In the genomic region with DNA sequence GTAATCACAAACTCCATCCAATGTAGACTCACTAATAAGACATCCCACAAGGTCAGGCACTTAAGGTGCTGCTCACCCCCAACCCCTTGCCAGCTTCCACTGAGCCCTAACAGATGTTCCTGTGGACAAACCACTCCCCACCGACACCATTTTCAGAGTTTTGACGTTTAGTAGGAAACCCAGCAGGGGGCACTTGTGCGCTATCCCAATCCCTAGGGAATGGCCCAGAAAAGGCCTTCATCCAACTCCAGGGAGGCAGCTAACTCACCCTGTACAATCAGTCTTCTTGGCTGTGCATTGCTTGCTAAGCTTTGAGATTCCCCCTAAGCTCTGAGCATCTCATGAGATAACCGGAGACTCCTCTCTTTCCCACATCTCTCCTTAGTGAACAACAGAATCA, we compare ENCODE assay signal across 11 mouse cellular contexts.
A peak's percentile ranks its signal among the peaks of the same experiment; 100 is the strongest.
DNase-seq lines count a peak whose midpoint lies in the region; ATAC-seq and TF ChIP-seq lines count a peak whose summit lies in the region.
"Had no signal": no experiment of that assay in that cellular context is flagged by ENCODE, and none has a peak within 500 bp of the region (broad histone marks: within the 10 kb centered on the region; RNA-seq: fewer than 3 reads in every experiment).

No protein-coding gene starts in this region.

- H3K4me3 ChIP-seq in hindbrain, embryonic 15.5 days, result no peak overlapping the region
- H3K4me3 ChIP-seq in hindbrain, embryonic 16.5 days (ENCODE audit: low read length), result no peak overlapping the region
- H3K4me3 ChIP-seq in embryonic facial prominence, embryonic 11.5 days (ENCODE audit: low read depth, low read length), result no peak overlapping the region
- H3K4me3 ChIP-seq in limb, embryonic 11.5 days (ENCODE audit: low read depth, low read length), result no peak overlapping the region
- H3K4me3 ChIP-seq in forebrain, embryonic 10.5 days, result no peak overlapping the region
- H3K4me3 ChIP-seq in cerebellum, adult 2 months (replicated peaks; ENCODE audit: insufficient read depth, low read depth, low read length), result no peak overlapping the region
- H3K4me3 ChIP-seq: erythroblast, embryonic 14.5 days; limb, embryonic 12.5 days had no signal

- 63% methylated on average over 4 of the region's 4 CpGs for WGBS in hindbrain, embryonic 15.5 days
- WGBS in hindbrain, embryonic 16.5 days, result 60% methylated on average over 4 of the region's 4 CpGs
- WGBS in embryonic facial prominence, embryonic 11.5 days, result 47% methylated on average over 4 of the region's 4 CpGs
- 45% methylated on average over 4 of the region's 4 CpGs for WGBS in limb, embryonic 11.5 days
- WGBS in forebrain, embryonic 10.5 days, result 51% methylated on average over 4 of the region's 4 CpGs
- 56% methylated on average over 4 of the region's 4 CpGs for WGBS in cerebellum, adult 2 months

- no peaks in the 10 kb centered on the region for H3K9me3 ChIP-seq in hindbrain, embryonic 15.5 days
- no peaks in the 10 kb centered on the region for H3K9me3 ChIP-seq in hindbrain, embryonic 16.5 days (ENCODE audit: control insufficient read depth, low read length)
- no peaks in the 10 kb centered on the region for H3K9me3 ChIP-seq in embryonic facial prominence, embryonic 11.5 days (replicated peaks; ENCODE audit: control insufficient read depth, low read length)
- H3K9me3 ChIP-seq in limb, embryonic 11.5 days (ENCODE audit: control insufficient read depth, low read length), result no peaks in the 10 kb centered on the region
- no peaks in the 10 kb centered on the region for H3K9me3 ChIP-seq in forebrain, embryonic 10.5 days
- H3K9me3 ChIP-seq: limb, embryonic 12.5 days had no signal

- H3K4me2 ChIP-seq in hindbrain, embryonic 15.5 days, result no peak overlapping the region
- H3K4me2 ChIP-seq in hindbrain, embryonic 16.5 days (ENCODE audit: low read length), result no peak overlapping the region
- H3K4me2 ChIP-seq in embryonic facial prominence, embryonic 11.5 days (ENCODE audit: low read depth, low read length), result no peak overlapping the region
- H3K4me2 ChIP-seq in limb, embryonic 11.5 days (ENCODE audit: low read depth, severe bottlenecking), result no peak overlapping the region
- H3K4me2 ChIP-seq: limb, embryonic 12.5 days had no signal

- no peak for TF ChIP-seq CTCF in cerebellum, adult 2 months (IDR thresholded peaks at IDR 0.05; ENCODE audit: borderline replicate concordance, insufficient read depth, low read depth, low read length)

- ATAC-seq in hindbrain, embryonic 15.5 days (ENCODE audit: low FRiP score, low read depth), result 0 out of 2 replicates have a peak, but pooled peaks have one; percentile 23
- no peak for ATAC-seq in hindbrain, embryonic 16.5 days
- ATAC-seq in embryonic facial prominence, embryonic 11.5 days (replicated peaks; ENCODE audit: insufficient number of reproducible peaks, low FRiP score, low TSS enrichment, low read depth), result no peak
- no peak for ATAC-seq in limb, embryonic 11.5 days (ENCODE audit: insufficient number of reproducible peaks, low FRiP score, low TSS enrichment, low read depth)

- peaks cover 19% of the 10 kb centered on the region for H3K4me1 ChIP-seq in hindbrain, embryonic 15.5 days (replicated peaks)
- peaks cover 8% of the 10 kb centered on the region; the same call in 1 of the 2 replicates for H3K4me1 ChIP-seq in hindbrain, embryonic 16.5 days (ENCODE audit: control insufficient read depth, insufficient read depth, low read depth, low read length)
- H3K4me1 ChIP-seq in embryonic facial prominence, embryonic 11.5 days (ENCODE audit: control insufficient read depth, insufficient read depth, low read length), result no peaks in the 10 kb centered on the region
- H3K4me1 ChIP-seq in limb, embryonic 11.5 days (ENCODE audit: control insufficient read depth, insufficient read depth, low read length), result no peaks in the 10 kb centered on the region; the same call in 1 of the 2 replicates
- H3K4me1 ChIP-seq in forebrain, embryonic 10.5 days, result peaks cover 18% of the 10 kb centered on the region
- H3K4me1 ChIP-seq in cerebellum, adult 2 months (ENCODE audit: control insufficient read depth, insufficient read depth, low read length), result no peaks in the 10 kb centered on the region

- H3K9ac ChIP-seq in hindbrain, embryonic 15.5 days, result no peak overlapping the region
- no peak overlapping the region for H3K9ac ChIP-seq in hindbrain, embryonic 16.5 days (ENCODE audit: low read depth, low read length)
- no peak overlapping the region for H3K9ac ChIP-seq in embryonic facial prominence, embryonic 11.5 days (replicated peaks; ENCODE audit: low read length)
- H3K9ac ChIP-seq in limb, embryonic 11.5 days (ENCODE audit: low read length), result no peak overlapping the region
- H3K9ac ChIP-seq: limb, embryonic 12.5 days had no signal

- no peaks in the 10 kb centered on the region for H3K36me3 ChIP-seq in hindbrain, embryonic 15.5 days
- no peaks in the 10 kb centered on the region for H3K36me3 ChIP-seq in hindbrain, embryonic 16.5 days (ENCODE audit: control insufficient read depth, insufficient read depth, low read length)
- H3K36me3 ChIP-seq in embryonic facial prominence, embryonic 11.5 days (replicated peaks; ENCODE audit: control insufficient read depth, insufficient read depth, low read depth, low read length), result no peaks in the 10 kb centered on the region
- H3K36me3 ChIP-seq in limb, embryonic 11.5 days (ENCODE audit: control insufficient read depth, insufficient read depth, low read length), result no peaks in the 10 kb centered on the region
- H3K36me3 ChIP-seq in forebrain, embryonic 10.5 days (replicated peaks), result no peaks in the 10 kb centered on the region
- H3K36me3 ChIP-seq: G1E; limb, embryonic 12.5 days had no signal

- peak; percentile 73 for DNase-seq in NIH3T3 (ENCODE audit: low read depth)
- peak; percentile 58 for DNase-seq in embryonic facial prominence, embryonic 11.5 days (ENCODE audit: low spot score)
- peak; percentile 71 for DNase-seq in limb, embryonic 11.5 days (ENCODE audit: low spot score)
- no peak for DNase-seq in cerebellum, adult 11-12 months
- no peak for DNase-seq in forebrain, embryonic 10.5 days (ENCODE audit: extremely low spot score, low spot score)
- DNase-seq in cerebellum, adult 2 months, result no peak

- no peak for TF ChIP-seq POLR2A in cerebellum, adult 2 months (IDR thresholded peaks at IDR 0.05; ENCODE audit: borderline replicate concordance, insufficient read depth, low read length)

- H3K27me3 ChIP-seq in hindbrain, embryonic 15.5 days, result no peaks in the 10 kb centered on the region
- H3K27me3 ChIP-seq in hindbrain, embryonic 16.5 days (replicated peaks; ENCODE audit: control insufficient read depth, insufficient read depth, low read length), result no peaks in the 10 kb centered on the region
- no peaks in the 10 kb centered on the region for H3K27me3 ChIP-seq in embryonic facial prominence, embryonic 11.5 days (ENCODE audit: control insufficient read depth, insufficient read depth, low read length)
- no peaks in the 10 kb centered on the region for H3K27me3 ChIP-seq in limb, embryonic 11.5 days (ENCODE audit: control insufficient read depth, insufficient read depth, low read length)
- no peaks in the 10 kb centered on the region for H3K27me3 ChIP-seq in forebrain, embryonic 10.5 days (ENCODE audit: poor library complexity, severe bottlenecking)
- no peaks in the 10 kb centered on the region for H3K27me3 ChIP-seq in cerebellum, adult 2 months (ENCODE audit: control insufficient read depth, insufficient read depth, low read length)
- H3K27me3 ChIP-seq: limb, embryonic 12.5 days had no signal

- no peak overlapping the region for H3K27ac ChIP-seq in hindbrain, embryonic 15.5 days (replicated peaks)
- H3K27ac ChIP-seq in hindbrain, embryonic 16.5 days (ENCODE audit: low read depth, low read length), result no peak overlapping the region
- H3K27ac ChIP-seq in embryonic facial prominence, embryonic 11.5 days (replicated peaks; ENCODE audit: low read depth, low read length), result no peak overlapping the region
- H3K27ac ChIP-seq in limb, embryonic 11.5 days (replicated peaks; ENCODE audit: low read depth, low read length), result no peak overlapping the region
- no peak overlapping the region for H3K27ac ChIP-seq in forebrain, embryonic 10.5 days
- H3K27ac ChIP-seq in cerebellum, adult 2 months (ENCODE audit: insufficient read depth, low read length), result no peak overlapping the region
- H3K27ac ChIP-seq: limb, embryonic 12.5 days had no signal

Comparison
In these comparisons a context has a peak if more than half of its experiments do, and no peak if none do; other contexts are left out.
1. DNase-seq: peak in NIH3T3 (single experiment), embryonic facial prominence, embryonic 11.5 days (single experiment) and limb, embryonic 11.5 days (single experiment); none in cerebellum, adult 11-12 months (single experiment), forebrain, embryonic 10.5 days (single experiment) and cerebellum, adult 2 months (0 of 2).